Mouse (Mus musculus) bone marrow macrophage, adult 2 months (primary cell): ENCODE results near the gene Prkca.

Experiments used
- CTCF ChIP-seq: IDR thresholded peaks from 2 replicates; pipeline ENCODE4 v1.5.1; 2012; ENCODE audit warnings: low read depth, mild to moderate bottlenecking, low read length, moderate library complexity
- POLR2A ChIP-seq: IDR thresholded peaks from 2 replicates; pipeline ENCODE4 v1.6.1; 2012; ENCODE audit warnings: mild to moderate bottlenecking, low read depth, low read length, borderline replicate concordance

- no peak for TF ChIP-seq CTCF
- TF ChIP-seq POLR2A, result no peak
These were observed 328.4 kb downstream of the Prkca start for GRCm38 (mm10) chr11:108015284-108015683.
